Mouse (Mus musculus): ENCODE measurements around the gene Olfr105-ps. TPM values are rescaled to one million over a fixed set of nuclear protein-coding genes. Genes with fewer than 3 reads are reported as not detected.

Olfr105-ps gene
- not detected in 2 replicates for polyA plus RNA-seq (2012; ENCODE audit: low replicate concordance)

GRCm38 (mm10) chr17:37378733-37379132 is at the start of gene Olfr105-ps:
Gene Olfr105-ps (plus strand): TSS chr17:37379033.

GRCm38 (mm10) chr17:37339598-37339997 is 39.2 kb upstream of the Olfr105-ps start, which contains the start of gene Olfr103:
Gene Olfr103 (minus strand): TSS chr17:37339698.

GRCm38 (mm10) chr17:37359282-37359681 is 19.6 kb upstream of the Olfr105-ps start, which contains the start of gene Olfr104-ps:
Gene Olfr104-ps (plus strand): TSS chr17:37359582.

GRCm38 (mm10) chr17:37390093-37390492 is 11.3 kb downstream of the Olfr105-ps start, which contains the start of gene Olfr106-ps:
Gene Olfr106-ps (plus strand): TSS chr17:37390393.

GRCm38 (mm10) chr17:37398926-37399325 is 20.1 kb downstream of the Olfr105-ps start, which contains the start of gene Olfr107:
Gene Olfr107 (plus strand): TSS chr17:37399226.

Other genes with a start within 250 kb of the Olfr105-ps start
- not detected in 2 replicates for gene Olfr93, start 217.5 kb upstream of the Olfr105-ps start, polyA plus RNA-seq (2012; ENCODE audit: low replicate concordance)
- gene Ubd, start 185.1 kb upstream of the Olfr105-ps start, polyA plus RNA-seq (2012; ENCODE audit: low replicate concordance): not detected in 2 replicates
- gene Olfr94, start 178.0 kb upstream of the Olfr105-ps start, polyA plus RNA-seq (2012; ENCODE audit: low replicate concordance): not detected in 2 replicates
- not detected in 2 replicates for gene Olfr95, start 165.9 kb upstream of the Olfr105-ps start, polyA plus RNA-seq (2012; ENCODE audit: low replicate concordance)
- gene Olfr96, start 158.9 kb upstream of the Olfr105-ps start, polyA plus RNA-seq (2012; ENCODE audit: low replicate concordance): not detected in 2 replicates
- gene Olfr97, start 141.7 kb upstream of the Olfr105-ps start, polyA plus RNA-seq (2012; ENCODE audit: low replicate concordance): not detected in 2 replicates
- not detected in 2 replicates for gene Olfr98, start 115.3 kb upstream of the Olfr105-ps start, polyA plus RNA-seq (2012; ENCODE audit: low replicate concordance)
- 0.33 and 1.7 TPM in 2 replicates for gene H2-M3, start 108.8 kb upstream of the Olfr105-ps start, polyA plus RNA-seq (2012; ENCODE audit: low replicate concordance)
- not detected in 2 replicates for gene Olfr99, start 95.6 kb upstream of the Olfr105-ps start, polyA plus RNA-seq (2012; ENCODE audit: low replicate concordance)
- not detected in 2 replicates for gene Olfr101, start 74.7 kb upstream of the Olfr105-ps start, polyA plus RNA-seq (2012; ENCODE audit: low replicate concordance)
- gene Olfr102, start 62.0 kb upstream of the Olfr105-ps start, polyA plus RNA-seq (2012; ENCODE audit: low replicate concordance): not detected in 2 replicates
- not detected in 2 replicates for gene Olfr103, start 39.3 kb upstream of the Olfr105-ps start, polyA plus RNA-seq (2012; ENCODE audit: low replicate concordance)
- not detected in 2 replicates for gene Olfr104-ps, start 19.5 kb upstream of the Olfr105-ps start, polyA plus RNA-seq (2012; ENCODE audit: low replicate concordance)
- not detected in 2 replicates for gene Olfr106-ps, start 11.4 kb downstream of the Olfr105-ps start, polyA plus RNA-seq (2012; ENCODE audit: low replicate concordance)
- gene Olfr107, start 20.2 kb downstream of the Olfr105-ps start, polyA plus RNA-seq (2012; ENCODE audit: low replicate concordance): not detected in 2 replicates
- gene Olfr108, start 66.4 kb downstream of the Olfr105-ps start, polyA plus RNA-seq (2012; ENCODE audit: low replicate concordance): not detected in 2 replicates
- not detected in 2 replicates for gene Olfr109, start 79.9 kb downstream of the Olfr105-ps start, polyA plus RNA-seq (2012; ENCODE audit: low replicate concordance)
- not detected in 2 replicates for gene H2-M2, start 104.5 kb downstream of the Olfr105-ps start, polyA plus RNA-seq (2012; ENCODE audit: low replicate concordance)
- not detected in 2 replicates for gene Olfr110, start 113.4 kb downstream of the Olfr105-ps start, polyA plus RNA-seq (2012; ENCODE audit: low replicate concordance)
- not detected in 2 replicates for gene Olfr111, start 129.0 kb downstream of the Olfr105-ps start, polyA plus RNA-seq (2012; ENCODE audit: low replicate concordance)
- not detected in 2 replicates for gene Olfr112, start 190.4 kb downstream of the Olfr105-ps start, polyA plus RNA-seq (2012; ENCODE audit: low replicate concordance)
- gene Olfr113, start 198.6 kb downstream of the Olfr105-ps start, polyA plus RNA-seq (2012; ENCODE audit: low replicate concordance): not detected in 2 replicates
- gene Olfr114, start 213.7 kb downstream of the Olfr105-ps start, polyA plus RNA-seq (2012; ENCODE audit: low replicate concordance): 0.18 TPM in 1 of 2 replicates, not detected in the other
- not detected in 2 replicates for gene Olfr115, start 248.1 kb downstream of the Olfr105-ps start, polyA plus RNA-seq (2012; ENCODE audit: low replicate concordance)
- not detected in 2 replicates for gene Olfr116, start 248.2 kb downstream of the Olfr105-ps start, polyA plus RNA-seq (2012; ENCODE audit: low replicate concordance)

All from leukemia stem cell, adult 10-12 weeks (primary cell).